Mouse (Mus musculus) gastrocnemius, postnatal 25 days (tissue): ENCODE measurements around the gene Pnma5. TPM values are rescaled to one million over a fixed set of nuclear protein-coding genes. Genes with fewer than 3 reads are reported as not detected.

Source experiments
- DNase-seq: peaks from one replicate; pipeline ENCODE4 v3.0.0; 2022
- microRNA-seq, 2 experiments: library from miRNA; unstranded; fragments of <30 nt; microRNA quantifications; one replicate each; pipeline ENCODE4 v1.2.0; 2021; ENCODE audit warnings: borderline replicate concordance in 2 of 2
- total RNA-seq, 2 experiments: library from RNA; stranded (reverse); gene quantifications; 1 replicate in 1 of 2; 2 replicates in 1 of 2; pipeline ENCODE4 v1.2.3; 2021

The Pnma5 gene
- total RNA-seq, 2 experiments from 2014 or later = not detected

GRCm38 (mm10) chrX:72985607-72986006 is 51.3 kb downstream of the Pnma5 start:
- DNase-seq = no peak

Small RNA genes within 50 kb of the gene (microRNA-seq; reads per million reads assigned to microRNA genes)
- 0 reads per million in 2 experiments for gene Mir2137

Other genes starting within 250 kb of the Pnma5 start
- gene Gabrq, start 211.9 kb downstream of the Pnma5 start, total RNA-seq = not detected
- gene Cetn2, start 118.7 kb downstream of the Pnma5 start, total RNA-seq = 10 to 100 TPM; 23.8 to 25.9 TPM
- gene Nsdhl, start 118.5 kb downstream of the Pnma5 start, total RNA-seq = 1 to 10 TPM; 4.0 to 6.1 TPM
- gene Zfp185, start 49.8 kb downstream of the Pnma5 start, total RNA-seq = 1 to 10 TPM; 2.1 to 4.4 TPM
- not detected for gene Pnma3, start 27.7 kb upstream of the Pnma5 start, total RNA-seq
- gene Xlr4a, start 45.4 kb upstream of the Pnma5 start, total RNA-seq = under 1 TPM in 1 of 2 experiments, not detected in 1; 0.56 TPM
- 1 to 10 TPM in 1 of 2 experiments, under 1 TPM in 1; 0.91 to 3.8 TPM for gene Xlr3a, start 60.0 kb upstream of the Pnma5 start, total RNA-seq
- gene Gm14685, start 79.9 kb upstream of the Pnma5 start, total RNA-seq = not detected
- not detected for gene Xlr5b, start 111.7 kb upstream of the Pnma5 start, total RNA-seq
- not detected for gene DXBay18, start 112.3 kb upstream of the Pnma5 start, total RNA-seq
- gene Spin2d, start 139.9 kb upstream of the Pnma5 start, total RNA-seq = not detected
- gene Xlr3b, start 155.1 kb upstream of the Pnma5 start, total RNA-seq = 1 to 10 TPM in 1 of 2 experiments, under 1 TPM in 1; 0.51 to 2.7 TPM
- gene Xlr4b, start 177.2 kb upstream of the Pnma5 start, total RNA-seq = not detected
- gene F8a, start 191.2 kb upstream of the Pnma5 start, total RNA-seq = 1 to 10 TPM; 6.3 to 7.7 TPM
- not detected for gene Xlr4c, start 206.0 kb upstream of the Pnma5 start, total RNA-seq
- under 1 TPM in 1 of 2 experiments, not detected in 1; 0.24 TPM for gene Xlr3c, start 228.3 kb upstream of the Pnma5 start, total RNA-seq